Mouse (Mus musculus) gastrocnemius, postnatal 36 days (tissue): ENCODE measurements at regions not wholly inside any gene's neighbourhood (a gene's known extent, or its start where the extent isn't known, plus 50 kb on each side); places are given as distances from the start of the nearest gene placed in this dataset.
A peak's percentile ranks its signal among the peaks of the same experiment; 100 is the strongest.
"Not testable (repeated sequence)": the region's sequence is repeated elsewhere in the genome, so short reads cannot be mapped to it uniquely, and the experiment has no call there.

Experiments used
- DNase-seq, 2 experiments: peaks; one replicate each; pipeline ENCODE4 v3.0.0; 2022
- intact Hi-C: fragments of 180-260 bp; cut with DNase I; formaldehyde crosslinking; loops from one replicate; pipeline ENCODE4 v1.15.1; 2025
- microRNA-seq, 2 experiments: library from miRNA; unstranded; fragments of <30 nt; microRNA quantifications; one replicate each; pipeline ENCODE4 v1.2.0; 2021

DNA sequence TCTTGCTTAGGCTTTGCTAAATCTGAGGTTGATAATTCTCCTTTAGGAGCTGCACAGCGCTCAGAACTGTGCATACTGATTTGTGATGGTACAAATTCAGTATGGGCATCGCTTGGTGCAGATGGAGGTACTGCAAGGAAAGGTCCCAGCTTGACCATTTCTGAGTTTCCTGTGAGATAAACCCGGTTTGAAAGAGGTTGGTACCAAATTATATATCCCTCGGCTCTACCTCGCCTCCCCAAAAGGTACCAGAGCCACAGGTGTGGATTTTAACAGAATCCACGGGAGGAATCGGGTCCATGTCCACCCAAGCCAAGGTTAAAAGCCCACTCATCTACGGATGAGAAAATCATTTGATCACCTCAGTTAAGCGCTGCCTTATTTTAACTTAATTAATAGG is 172.5 kb upstream of the Zfp808 start:
- DNase-seq, intact Hi-C loops: not testable (repeated sequence)

DNA sequence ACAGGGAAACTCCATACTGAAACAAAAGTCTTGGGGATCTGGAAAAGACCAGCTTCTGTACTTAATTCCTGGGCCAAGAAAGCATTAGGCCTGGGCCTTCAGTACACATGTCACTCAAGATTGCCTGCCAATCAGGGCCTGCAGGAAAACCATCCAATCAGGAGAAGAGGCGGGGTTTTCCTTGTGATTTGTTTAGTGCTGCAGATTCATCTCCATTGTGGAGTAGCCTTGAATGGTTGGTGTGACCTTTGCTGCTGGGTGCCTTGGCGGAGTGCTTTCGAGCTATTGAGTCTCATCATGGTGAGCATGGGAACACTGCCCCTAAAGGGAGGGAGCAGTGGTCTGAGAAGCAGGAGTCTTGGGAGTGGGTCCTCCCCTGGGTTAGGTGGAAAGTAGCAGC is 150.8 kb upstream of the Zfp808 start:
- intact Hi-C loops, DNase-seq: not testable (repeated sequence)

DNA sequence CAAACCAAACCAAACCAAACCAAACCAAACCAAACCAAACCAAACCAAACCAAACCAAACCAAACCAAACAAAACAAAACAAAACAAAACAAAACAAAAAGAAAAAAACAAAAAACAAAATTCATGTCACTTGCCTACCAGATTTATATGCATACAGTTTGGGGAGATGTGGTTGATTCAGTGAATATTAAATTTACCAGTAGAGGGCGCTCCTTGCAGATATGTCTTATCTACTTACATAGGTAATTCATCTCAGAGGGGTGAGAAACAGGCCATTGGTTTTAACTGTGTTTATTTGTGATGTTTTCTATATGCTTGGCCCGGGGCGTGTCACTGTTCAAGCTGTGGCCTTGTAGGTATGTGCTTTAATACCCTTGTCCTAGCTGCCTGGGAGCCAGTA is 133.2 kb upstream of the Zfp808 start:
- DNase-seq, intact Hi-C loops: not testable (repeated sequence)

DNA sequence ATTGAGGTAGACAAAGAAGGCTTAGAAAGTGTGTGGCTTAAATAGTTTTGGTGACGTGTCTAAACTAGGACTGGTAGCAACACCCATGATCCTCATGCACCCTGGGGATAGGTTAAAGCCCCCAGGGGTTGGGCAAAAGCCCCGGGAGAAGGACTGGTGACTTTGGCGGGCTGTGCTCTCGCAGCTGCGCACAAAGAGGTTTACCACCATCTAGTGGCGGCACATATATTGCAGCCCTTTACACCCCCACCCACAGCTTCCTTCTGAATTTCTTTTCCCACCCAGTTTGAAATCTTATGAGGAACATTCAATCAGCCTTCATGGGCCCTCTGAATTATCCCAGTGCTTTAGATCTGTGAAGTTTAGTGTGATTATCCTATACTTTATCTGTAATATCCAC is 130.9 kb upstream of the Zfp808 start:
- intact Hi-C loops, DNase-seq: not testable (repeated sequence)

DNA sequence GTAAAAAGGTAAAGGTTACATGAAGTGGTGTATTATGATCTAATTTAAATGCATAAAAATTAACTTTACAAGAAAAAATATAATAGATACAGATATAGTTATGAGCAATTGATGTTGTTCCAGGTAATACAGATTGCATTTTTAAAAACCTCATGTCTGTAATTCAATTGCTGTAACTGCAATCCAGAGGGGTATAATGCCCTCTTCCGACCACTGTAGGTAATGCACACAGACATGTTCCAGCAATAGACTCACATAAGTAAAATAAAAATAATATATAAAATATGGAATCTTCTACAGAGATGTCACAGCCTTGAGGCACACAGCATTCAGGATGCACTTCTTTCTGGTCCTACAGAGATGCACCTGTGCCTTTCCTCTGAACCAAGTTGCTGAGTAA is 122.4 kb upstream of the Zfp808 start:
- intact Hi-C loops = not testable (repeated sequence)

DNA sequence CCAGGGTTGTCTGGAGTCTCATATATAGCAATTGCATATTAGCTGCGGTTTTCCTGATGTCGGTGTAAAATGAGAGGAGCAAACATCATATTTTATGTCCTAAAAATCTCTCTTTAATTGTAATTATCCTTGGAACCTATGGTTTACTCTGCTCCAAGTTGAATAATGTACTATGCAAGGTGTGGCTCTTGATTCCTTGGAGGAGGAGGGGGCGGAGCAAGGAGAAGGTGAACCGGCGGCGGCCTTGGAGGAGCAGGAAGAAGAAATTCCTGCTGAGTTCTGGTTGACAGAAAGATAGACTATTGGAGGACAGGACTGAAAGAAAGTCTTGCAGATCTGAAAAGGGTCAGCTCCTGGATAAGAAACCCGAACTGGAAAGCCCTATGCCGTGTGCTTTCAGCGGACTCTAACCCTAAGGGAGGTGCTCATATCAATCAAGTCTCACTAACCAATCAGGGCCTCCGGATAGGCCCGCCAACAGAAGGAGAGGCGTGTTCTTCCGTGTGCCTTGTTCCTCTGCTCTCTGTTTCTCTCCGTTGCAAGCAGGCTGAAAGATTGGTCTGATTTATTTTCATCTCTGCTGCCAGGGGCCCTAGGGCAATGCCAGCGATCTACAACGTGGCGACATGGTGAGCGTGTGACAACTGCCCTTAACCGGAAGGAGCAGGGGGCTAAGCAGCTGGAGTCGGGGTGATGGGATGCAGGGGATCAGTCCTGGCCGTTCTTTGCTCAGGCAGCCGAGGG is 114.1 kb upstream of the Zfp808 start:
- intact Hi-C loops = not testable (repeated sequence)
- DNase-seq = peak in 1 of 2 experiments; percentile 15

More for the DNA sequence above, 122.4 kb upstream of the Zfp808 start:
- not testable (repeated sequence) for DNase-seq

DNA sequence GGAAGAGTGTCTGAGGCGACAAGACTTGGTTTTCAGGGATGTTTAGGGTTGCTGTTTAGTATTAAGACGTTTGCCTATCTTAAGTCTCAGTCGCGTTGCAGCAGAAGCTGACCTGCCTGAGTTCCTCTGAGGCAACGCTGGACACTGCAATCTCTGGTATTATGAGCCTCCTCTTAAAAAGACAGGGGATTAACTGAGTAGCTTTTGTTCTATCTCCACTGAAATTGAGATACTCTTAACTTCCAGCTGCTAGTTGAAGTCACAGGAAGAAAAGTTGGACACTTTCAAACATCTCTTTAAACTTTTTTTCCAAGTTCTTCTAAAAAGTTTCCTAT is 113.6 kb upstream of the Zfp808 start:
- DNase-seq, intact Hi-C loops: not testable (repeated sequence)

DNA sequence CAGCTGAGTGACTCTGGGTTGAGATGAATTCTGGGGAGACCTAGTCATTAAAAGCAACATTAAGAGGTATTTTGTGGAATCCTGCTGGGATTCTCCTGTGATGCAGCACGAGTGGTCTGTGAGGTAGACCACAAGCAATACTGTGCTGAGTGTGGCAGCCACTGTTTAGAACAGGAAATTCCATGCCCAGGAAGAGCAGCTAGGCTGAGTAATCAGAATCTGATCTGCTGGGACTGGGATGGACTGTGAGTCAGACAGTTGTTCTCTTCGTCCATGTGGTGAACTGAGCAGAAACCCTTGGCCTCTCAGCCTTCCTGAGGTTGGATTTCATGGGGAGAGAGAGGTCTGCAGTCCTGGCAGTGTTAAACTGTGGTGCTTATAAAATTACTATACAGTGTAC is 92.0 kb upstream of the Zfp808 start:
- intact Hi-C loops, DNase-seq: not testable (repeated sequence)

DNA sequence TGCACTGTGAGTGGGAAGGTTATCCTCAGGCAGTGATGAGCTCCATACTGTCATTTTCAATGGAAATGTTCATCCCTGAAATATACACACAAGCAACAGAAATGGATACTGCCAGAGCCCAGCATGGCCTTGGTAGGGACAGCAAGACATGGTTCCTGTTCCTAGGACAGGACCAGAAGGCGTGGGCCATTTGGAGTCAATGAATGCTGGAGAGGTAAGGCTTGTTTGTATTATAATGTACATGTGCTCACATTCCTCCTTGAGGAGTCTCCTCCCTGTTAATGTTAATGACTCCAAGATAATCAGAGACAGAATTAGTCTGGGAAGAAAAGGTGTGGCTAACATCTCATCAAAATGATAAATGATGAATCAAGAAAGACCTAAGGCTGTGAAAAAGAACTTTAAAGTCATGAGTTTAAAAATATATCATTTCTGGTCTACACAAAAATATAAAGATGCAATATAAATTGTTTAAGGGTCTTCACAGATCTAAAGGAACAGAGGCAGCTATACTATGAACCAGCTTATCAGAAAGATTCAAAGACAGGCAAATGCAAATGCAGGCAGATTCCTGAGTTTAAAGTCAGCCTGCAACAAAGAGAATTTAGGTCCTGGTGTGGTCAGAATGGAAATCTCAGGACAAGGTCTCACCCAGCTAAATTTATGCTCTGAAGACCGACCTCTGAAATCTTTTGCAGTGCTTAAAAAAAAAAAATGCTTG is 51.6 kb upstream of the Zfp808 start:
- intact Hi-C loops = not testable (repeated sequence)

DNA sequence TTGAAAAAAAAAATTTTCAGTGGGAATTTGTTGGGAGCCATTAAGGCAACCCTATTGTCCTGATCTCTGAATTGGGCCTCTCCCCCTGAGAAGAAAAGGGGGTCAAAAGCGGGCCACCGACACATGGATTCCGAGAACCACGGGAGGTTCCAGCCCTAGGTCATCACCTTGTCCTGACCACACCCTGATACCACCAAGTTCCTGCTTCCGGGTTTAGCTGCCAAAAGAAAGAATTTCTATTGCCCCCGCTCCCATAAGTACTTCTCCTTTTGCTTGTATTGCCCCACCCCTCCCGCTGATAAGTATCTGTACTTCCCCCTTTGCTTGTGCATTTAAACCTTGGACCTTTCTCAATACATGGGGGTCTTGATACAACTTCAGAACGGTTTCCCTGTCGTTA is 50.8 kb upstream of the Zfp808 start:
- intact Hi-C loops, DNase-seq: not testable (repeated sequence)

More for the DNA sequence above, 51.6 kb upstream of the Zfp808 start:
- not testable (repeated sequence) for DNase-seq

Small RNA genes lying in the stretch of these regions (microRNA-seq; reads per million reads assigned to microRNA genes)
- 0 reads per million in 2 experiments for gene Gm25649
